Mouse (Mus musculus) limb, embryonic 15.5 days (tissue): ENCODE measurements around the gene Dusp7. TPM values are rescaled to one million over a fixed set of nuclear protein-coding genes. Genes with fewer than 3 reads are reported as not detected.
A peak's percentile ranks its signal among the peaks of the same experiment; 100 is the strongest.

Experiments used
- ATAC-seq: fragments of 200-750 bp; cut with Nextera tagmentation; 2 replicates; pipeline ENCODE4 v1.8.0; 2017; ENCODE audit warnings: low read depth, moderate TSS enrichment; ENCODE audit not compliant: insufficient number of reproducible peaks, low FRiP score, low TSS enrichment
- H3K27ac ChIP-seq: fragments of 300-500 bp; sonication (generic); 2 replicates; pipeline ENCODE4 v1.5.1; 2015; ENCODE audit warnings: moderate library complexity, mild to moderate bottlenecking, inconsistent platforms
- H3K27me3 ChIP-seq: fragments of 300-500 bp; sonication (generic); 2 replicates; pipeline ENCODE4 v1.6.1; 2015; ENCODE audit warnings: inconsistent platforms
- H3K36me3 ChIP-seq: fragments of 300-500 bp; sonication (generic); 2 replicates; pipeline ENCODE4 v1.6.1; 2015; ENCODE audit warnings: inconsistent platforms
- H3K4me1 ChIP-seq: fragments of 300-500 bp; sonication (generic); 2 replicates; pipeline ENCODE4 v1.6.1; 2015; ENCODE audit warnings: inconsistent platforms
- H3K4me2 ChIP-seq: fragments of 300-500 bp; sonication (generic); 2 replicates; pipeline ENCODE4 v1.6.1; 2015; ENCODE audit warnings: mild to moderate bottlenecking, inconsistent platforms
- H3K4me3 ChIP-seq: fragments of 300-500 bp; sonication (generic); 2 replicates; pipeline ENCODE4 v1.5.1; 2015; ENCODE audit warnings: mild to moderate bottlenecking, inconsistent platforms
- H3K9ac ChIP-seq: fragments of 300-500 bp; sonication (generic); 2 replicates; pipeline ENCODE4 v1.6.1; 2015; ENCODE audit warnings: inconsistent platforms
- H3K9me3 ChIP-seq: fragments of 300-500 bp; sonication (generic); 2 replicates; pipeline ENCODE4 v1.6.1; 2016; ENCODE audit warnings: inconsistent platforms
- WGBS: fragments of 180-500 bp; shearing (Covaris S2); methylation state at CpG from one replicate; pipeline ENCODE4 v1.1.7; 2015; 5-methylcytosine and 5-hydroxymethylcytosine counted together
- polyA plus RNA-seq: library from polyadenylated mRNA; unstranded; fragments of >200 nt; fragmentation: Nextera tagmentation; extraction: Ambion mirVana; gene quantifications from 2 replicates; pipeline ENCODE4 v1.2.1, GENCODE M21; 2015

Gene Dusp7
- polyA plus RNA-seq, 1 experiment from 2014 or later: 47.0 TPM

DNA sequence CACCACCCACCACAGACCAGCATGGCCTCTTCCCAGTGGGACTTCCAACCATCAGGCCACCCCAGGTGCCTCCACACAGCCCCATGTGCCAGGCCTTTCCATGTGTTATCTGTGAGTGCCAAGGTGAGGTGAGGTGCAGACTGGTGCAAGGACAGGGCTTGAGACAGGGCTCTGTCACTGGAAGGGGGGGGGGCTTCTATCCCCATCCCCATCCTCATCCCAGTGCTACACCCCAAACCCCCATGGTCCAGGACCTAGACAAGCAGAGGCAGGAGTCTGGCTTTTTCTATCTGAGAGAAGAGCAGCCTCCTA lies 12.5 kb upstream of the Dusp7 start:
- no peak overlapping the region for H3K4me3 ChIP-seq
- no peaks in the 10 kb centered on the region for H3K9me3 ChIP-seq
- no peak overlapping the region for H3K9ac ChIP-seq
- H3K27ac ChIP-seq: peak overlapping the region; percentile 94
- H3K4me1 ChIP-seq: peaks cover 93% of the 10 kb centered on the region
- no peak for ATAC-seq
- H3K36me3 ChIP-seq: no peaks in the 10 kb centered on the region
- no peaks in the 10 kb centered on the region for H3K27me3 ChIP-seq
- H3K4me2 ChIP-seq: no peak overlapping the region; the same call in 1 of the 2 replicates

DNA sequence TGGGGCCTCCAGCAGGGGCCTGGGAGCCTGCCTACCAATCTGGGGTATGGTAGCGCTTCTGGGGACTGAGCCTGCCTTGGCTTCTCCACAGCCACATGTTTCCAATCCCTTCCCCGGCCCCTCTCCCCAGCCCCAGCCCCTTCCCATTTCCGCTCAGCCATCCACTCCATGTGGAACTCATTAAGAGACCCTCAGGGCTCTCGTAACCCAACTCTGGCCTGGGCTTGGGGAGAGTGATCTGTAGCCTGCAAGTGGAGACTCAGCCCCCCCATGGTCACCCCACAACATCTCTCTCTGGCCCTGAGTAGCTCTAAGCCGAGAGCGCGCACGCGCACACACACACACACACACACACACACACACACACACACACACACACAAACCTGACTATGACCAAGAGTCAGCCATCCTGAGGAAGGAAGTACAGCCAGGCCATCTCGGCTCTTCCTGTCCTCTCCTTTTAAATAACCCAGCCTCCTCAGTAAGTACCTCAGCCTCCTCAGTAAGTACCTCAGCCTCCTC lies 12.0 kb upstream of the Dusp7 start:
- 20% methylated on average over 10 of the region's 10 CpGs for WGBS
- Histone ChIP-seq H3K4me3 (no peak overlapping the region), H3K27ac (peak overlapping the region; percentile 94), H3K9me3 (no peaks in the 10 kb centered on the region), H3K4me1 (peaks cover 93% of the 10 kb centered on the region), H3K4me2 (no peak overlapping the region), H3K36me3 (no peaks in the 10 kb centered on the region), H3K27me3 (no peaks in the 10 kb centered on the region), H3K9ac (no peak overlapping the region)
- peak; percentile 91 for ATAC-seq

DNA sequence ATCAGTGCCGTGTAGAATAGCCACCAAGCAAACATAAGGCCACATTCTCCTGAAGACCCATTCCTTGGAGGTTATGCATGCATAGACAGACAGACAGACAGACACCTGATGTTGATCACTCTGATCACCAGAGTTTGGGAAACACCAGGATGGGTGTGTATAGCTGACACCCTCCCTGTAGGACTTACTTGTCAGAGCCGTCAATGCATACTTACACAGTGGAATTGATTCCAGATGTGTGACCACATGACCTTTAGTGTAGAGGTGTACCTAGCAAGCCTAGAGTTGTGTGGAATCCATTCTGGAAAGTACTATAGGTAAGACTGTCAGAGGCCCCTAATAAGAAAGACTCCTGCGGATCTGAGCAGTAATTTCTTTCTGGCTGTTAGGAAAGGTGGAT lies 11.3 kb upstream of the Dusp7 start:
- no peak for ATAC-seq
- Histone ChIP-seq H3K4me3 (no peak overlapping the region), H3K27me3 (no peaks in the 10 kb centered on the region), H3K27ac (peak overlapping the region; percentile 94), H3K4me1 (peaks cover 86% of the 10 kb centered on the region), H3K9ac (no peak overlapping the region), H3K36me3 (no peaks in the 10 kb centered on the region), H3K4me2 (no peak overlapping the region), H3K9me3 (no peaks in the 10 kb centered on the region)
- 31% methylated on average over 3 of the region's 3 CpGs for WGBS

DNA sequence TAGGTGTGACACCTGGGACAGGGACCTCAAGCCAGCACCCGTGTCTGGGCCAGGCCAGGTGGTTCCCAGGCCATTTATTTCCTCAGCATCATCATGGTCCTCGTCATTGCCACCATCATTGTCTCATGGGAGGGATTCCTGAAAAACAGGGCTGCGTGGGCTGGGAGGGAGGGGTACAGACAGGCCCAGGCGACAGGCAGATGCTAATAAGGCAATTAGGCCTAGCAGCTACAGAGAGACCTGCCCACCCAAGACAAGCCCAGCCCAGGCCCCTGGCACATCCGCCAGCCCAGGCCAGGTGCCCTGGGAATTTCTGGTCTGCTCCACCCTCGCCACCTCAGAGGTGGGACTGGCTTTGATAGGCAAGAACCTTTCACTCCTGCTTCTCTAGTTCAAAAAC lies 9.1 kb upstream of the Dusp7 start:
- H3K9me3 ChIP-seq: no peaks in the 10 kb centered on the region
- no peaks in the 10 kb centered on the region for H3K27me3 ChIP-seq
- H3K4me1 ChIP-seq: peaks cover 65% of the 10 kb centered on the region
- H3K36me3 ChIP-seq: no peaks in the 10 kb centered on the region
- no peak overlapping the region for H3K4me3 ChIP-seq
- H3K27ac ChIP-seq: peak overlapping the region; percentile 67
- ATAC-seq: no peak
- 41% methylated on average over 6 of the region's 6 CpGs for WGBS
- no peak overlapping the region for H3K4me2 ChIP-seq
- no peak overlapping the region for H3K9ac ChIP-seq

DNA sequence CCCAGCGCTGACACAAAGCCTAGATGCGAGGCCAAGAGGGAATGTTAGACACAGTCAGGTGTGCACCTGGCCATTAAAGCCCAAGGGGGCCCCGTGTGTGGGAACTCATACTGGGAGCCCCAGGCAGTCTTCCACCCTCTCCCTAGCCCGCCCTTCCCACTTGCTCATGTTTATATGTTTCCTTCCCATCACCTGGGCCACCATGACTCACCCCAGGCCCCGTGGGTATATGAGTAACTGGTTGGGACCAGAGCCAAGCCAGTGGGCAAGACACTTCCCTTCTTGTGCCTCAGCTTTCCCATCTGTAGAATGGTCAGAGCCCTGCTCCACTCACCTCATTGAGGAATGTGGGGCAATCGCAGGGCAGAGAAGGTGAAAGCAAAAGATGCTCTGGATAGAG lies 7.3 kb upstream of the Dusp7 start:
- no peak for ATAC-seq
- Histone ChIP-seq H3K4me2 (no peak overlapping the region), H3K9me3 (no peaks in the 10 kb centered on the region), H3K36me3 (no peaks in the 10 kb centered on the region), H3K27ac (no peak overlapping the region), H3K4me1 (peaks cover 60% of the 10 kb centered on the region), H3K4me3 (no peak overlapping the region), H3K9ac (no peak overlapping the region), H3K27me3 (no peaks in the 10 kb centered on the region)
- 66% methylated on average over 6 of the region's 6 CpGs for WGBS

DNA sequence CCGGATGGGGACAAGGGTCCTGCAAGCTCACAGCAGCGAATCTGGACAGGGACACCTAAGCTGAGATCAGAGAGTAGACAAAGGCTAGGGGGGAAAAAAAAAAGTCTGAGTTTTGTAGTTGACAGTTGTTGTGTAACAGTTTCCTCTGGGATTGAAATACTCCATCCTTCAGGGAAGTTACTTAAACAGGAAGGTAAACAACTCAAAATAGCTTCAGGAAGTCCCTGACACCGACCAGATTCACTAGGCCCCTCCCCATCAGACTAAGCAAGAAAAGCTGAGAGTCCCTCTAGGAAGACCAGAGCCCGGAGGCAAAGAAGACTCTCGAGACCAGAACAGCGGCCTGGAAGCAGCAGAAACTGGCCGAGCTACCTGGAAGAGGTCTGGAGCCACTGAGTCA lies 3.1 kb upstream of the Dusp7 start:
- no peak overlapping the region for H3K9ac ChIP-seq

DNA sequence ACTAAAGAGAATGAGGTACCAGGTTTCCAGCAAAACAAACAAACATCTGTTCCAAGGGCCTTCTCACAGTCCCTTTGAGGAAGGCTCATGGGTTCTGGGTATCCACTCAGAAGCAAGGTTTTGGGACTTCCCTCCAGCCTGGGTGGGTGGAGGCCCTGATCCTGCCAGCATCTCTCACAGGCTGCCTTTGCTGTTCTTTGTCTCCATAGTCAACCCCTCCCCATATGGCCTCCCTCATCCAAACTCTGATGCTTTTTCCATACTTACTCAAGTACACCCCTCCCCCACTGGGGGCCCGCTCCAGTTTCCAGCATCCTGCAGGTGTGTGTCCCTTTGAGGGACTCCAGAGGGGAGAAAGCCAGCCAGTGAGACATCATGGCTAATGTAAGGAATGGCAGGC lies 2.2 kb upstream of the Dusp7 start:
- WGBS: 15% methylated on average over 1 of the region's 1 CpGs
- no peak for ATAC-seq
- peaks cover 38% of the 10 kb centered on the region for H3K4me1 ChIP-seq

More for the DNA sequence above, 3.1 kb upstream of the Dusp7 start:
- H3K9me3 ChIP-seq: no peaks in the 10 kb centered on the region
- H3K4me1 ChIP-seq: peaks cover 34% of the 10 kb centered on the region
- WGBS: 68% methylated on average over 7 of the region's 7 CpGs
- H3K4me2 ChIP-seq: no peak overlapping the region
- ATAC-seq: no peak
- H3K27ac ChIP-seq: peak overlapping the region; percentile 100
- no peaks in the 10 kb centered on the region for H3K36me3 ChIP-seq
- H3K27me3 ChIP-seq: no peaks in the 10 kb centered on the region
- H3K4me3 ChIP-seq: no peak overlapping the region

DNA sequence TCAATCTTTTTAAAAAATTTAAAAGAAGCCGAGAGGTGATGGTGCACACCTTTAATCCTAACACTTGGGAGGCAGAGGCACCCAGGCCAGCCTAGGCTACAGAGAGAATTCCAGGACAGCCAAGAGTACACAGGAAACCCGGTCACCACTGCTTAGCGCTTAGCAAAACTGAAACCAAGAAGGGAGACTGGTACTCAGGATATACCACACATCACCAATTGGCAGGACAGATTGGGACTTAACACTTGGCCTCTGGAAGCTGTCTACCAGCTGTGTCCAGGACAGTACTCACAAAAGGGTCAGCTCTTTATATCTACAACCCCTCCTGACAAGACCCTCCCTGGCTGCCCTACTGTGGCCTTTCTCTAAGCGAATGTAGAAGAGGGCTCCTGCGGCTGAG lies 1.4 kb upstream of the Dusp7 start:
- H3K9me3 ChIP-seq: no peaks in the 10 kb centered on the region
- peak overlapping the region; percentile 94 for H3K4me2 ChIP-seq
- 16% methylated on average over 5 of the region's 5 CpGs for WGBS
- H3K36me3 ChIP-seq: peaks cover 12% of the 10 kb centered on the region
- peak overlapping the region; percentile 61 for H3K9ac ChIP-seq
- H3K4me1 ChIP-seq: peaks cover 44% of the 10 kb centered on the region
- H3K27me3 ChIP-seq: no peaks in the 10 kb centered on the region
- no peak for ATAC-seq
- H3K4me3 ChIP-seq: peak overlapping the region; percentile 95
- H3K27ac ChIP-seq: peak overlapping the region; percentile 100

More for the DNA sequence above, 2.2 kb upstream of the Dusp7 start:
- Histone ChIP-seq H3K9ac (no peak overlapping the region), H3K27me3 (no peaks in the 10 kb centered on the region), H3K9me3 (no peaks in the 10 kb centered on the region), H3K4me2 (no peak overlapping the region), H3K36me3 (peaks cover 4% of the 10 kb centered on the region), H3K4me3 (no peak overlapping the region), H3K27ac (peak overlapping the region; percentile 100)

DNA sequence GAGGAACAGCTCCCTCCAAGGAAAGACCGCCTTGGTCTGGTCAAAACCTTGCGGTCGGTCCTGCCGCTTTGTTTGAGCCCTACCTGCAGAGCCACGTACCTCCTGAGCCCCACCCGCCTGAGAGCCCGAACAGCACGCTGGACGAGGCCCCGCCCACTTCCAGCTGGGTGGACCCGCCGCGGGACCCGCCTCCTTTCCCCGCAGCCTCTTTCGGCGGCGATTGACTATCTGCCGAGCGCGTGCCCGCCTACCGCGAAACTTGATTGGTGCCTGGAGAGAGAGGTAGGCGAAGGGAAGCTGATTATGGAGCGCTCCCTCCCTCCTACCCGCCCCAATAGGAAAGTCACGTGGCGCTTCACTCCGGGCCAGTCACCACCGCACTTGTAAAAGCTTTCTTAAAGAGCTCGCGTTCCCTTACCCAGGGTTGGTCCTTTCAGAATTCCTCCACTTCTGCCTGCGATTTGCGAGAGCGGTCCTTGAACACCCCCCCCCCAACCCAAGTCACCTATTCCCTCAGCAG lies 780 bp upstream of the Dusp7 start:
- H3K4me1 ChIP-seq: peaks cover 51% of the 10 kb centered on the region
- peak overlapping the region; percentile 95 for H3K4me3 ChIP-seq
- H3K27ac ChIP-seq: peak overlapping the region; percentile 100
- WGBS: under 1% methylated on average over 36 of the region's 36 CpGs
- ATAC-seq: peak; percentile 92
- no peaks in the 10 kb centered on the region for H3K9me3 ChIP-seq
- peak overlapping the region; percentile 94 for H3K4me2 ChIP-seq
- no peaks in the 10 kb centered on the region for H3K27me3 ChIP-seq
- peak overlapping the region; percentile 97 for H3K9ac ChIP-seq
- peaks cover 19% of the 10 kb centered on the region for H3K36me3 ChIP-seq

DNA sequence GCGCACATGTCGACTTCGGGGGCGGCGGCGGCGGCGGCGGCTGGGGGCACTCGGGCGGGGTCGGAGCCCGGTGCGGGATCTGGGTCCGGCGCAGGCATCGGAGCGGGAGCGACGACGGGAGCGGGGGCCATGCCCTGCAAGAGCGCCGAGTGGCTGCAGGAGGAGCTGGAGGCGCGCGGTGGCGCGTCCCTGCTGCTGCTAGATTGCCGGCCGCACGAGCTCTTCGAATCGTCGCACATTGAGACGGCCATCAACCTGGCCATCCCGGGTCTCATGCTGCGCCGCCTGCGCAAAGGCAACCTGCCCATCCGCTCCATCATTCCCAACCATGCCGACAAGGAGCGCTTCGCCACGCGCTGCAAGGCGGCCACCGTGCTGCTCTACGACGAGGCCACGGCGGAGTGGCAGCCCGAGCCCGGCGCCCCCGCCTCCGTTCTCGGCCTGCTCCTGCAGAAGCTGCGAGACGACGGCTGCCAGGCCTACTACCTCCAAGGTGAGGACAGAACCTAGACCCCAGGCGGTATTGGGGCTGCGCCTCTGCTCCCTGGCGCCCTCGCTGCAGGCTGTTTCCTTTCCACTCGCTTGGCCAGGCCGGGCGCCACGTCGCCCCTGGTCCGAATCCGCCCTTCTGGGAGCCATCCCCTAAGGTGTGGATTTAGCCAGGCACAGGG lies 534 bp downstream of the Dusp7 start:
- WGBS: under 1% methylated on average over 72 of the region's 72 CpGs
- no peaks in the 10 kb centered on the region for H3K9me3 ChIP-seq
- H3K27ac ChIP-seq: peak overlapping the region; percentile 100
- peak overlapping the region; percentile 97 for H3K9ac ChIP-seq
- H3K36me3 ChIP-seq: peaks cover 32% of the 10 kb centered on the region
- no peaks in the 10 kb centered on the region for H3K27me3 ChIP-seq
- peak overlapping the region; percentile 94 for H3K4me2 ChIP-seq
- H3K4me3 ChIP-seq: peak overlapping the region; percentile 95
- peaks cover 64% of the 10 kb centered on the region for H3K4me1 ChIP-seq
- no peak for ATAC-seq

DNA sequence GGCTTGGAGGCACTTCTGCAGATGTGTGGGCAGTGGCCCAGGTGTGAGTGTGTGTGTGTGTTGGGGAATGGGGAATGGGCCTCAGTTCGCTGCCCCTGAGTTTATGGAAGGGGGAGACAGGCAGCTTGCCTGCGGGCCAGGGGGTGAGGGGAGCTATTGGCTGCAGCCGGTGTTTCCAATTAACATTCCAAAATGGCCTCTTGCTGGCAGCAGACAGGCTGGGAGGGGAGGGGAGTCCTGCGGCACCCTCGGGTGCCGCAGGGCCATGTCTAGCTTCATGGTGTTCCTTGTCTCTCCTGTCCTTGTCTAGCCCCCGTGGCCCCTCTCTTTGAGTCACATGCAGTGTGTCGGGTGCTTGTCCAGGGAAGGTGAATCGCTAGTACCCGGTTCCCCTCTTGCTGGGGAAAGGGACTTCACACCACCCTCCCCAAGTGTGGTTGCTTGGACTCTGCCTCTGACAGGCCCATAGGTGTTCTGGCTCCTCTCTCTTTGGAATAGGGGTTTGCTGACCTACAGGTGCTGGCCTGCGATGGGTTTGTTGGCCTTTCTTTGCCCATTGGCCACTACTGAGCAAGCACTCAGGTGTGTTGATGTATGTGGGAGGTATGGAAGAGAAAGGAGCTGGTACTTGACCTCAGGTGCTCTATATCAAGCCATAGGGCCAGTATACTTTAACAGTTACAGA lies 1.5 kb downstream of the Dusp7 start:
- WGBS: 3% methylated on average over 11 of the region's 11 CpGs

More for the DNA sequence above, 1.5 kb downstream of the Dusp7 start:
- Histone ChIP-seq H3K36me3 (peaks cover 39% of the 10 kb centered on the region), H3K27ac (peak overlapping the region; percentile 100), H3K9ac (peak overlapping the region; percentile 97), H3K4me1 (peaks cover 66% of the 10 kb centered on the region), H3K9me3 (no peaks in the 10 kb centered on the region), H3K4me3 (peak overlapping the region; percentile 95), H3K27me3 (no peaks in the 10 kb centered on the region), H3K4me2 (peak overlapping the region; percentile 94)
- ATAC-seq: no peak
